Mouse (Mus musculus) forebrain, embryonic 16.5 days (tissue): ENCODE results near the gene Efna5. TPM values are rescaled to one million over a fixed set of nuclear protein-coding genes. Genes with fewer than 3 reads are reported as not detected.

ENCODE experiments used
- ATAC-seq: fragments of 200-750 bp; cut with Nextera tagmentation; 2 replicates; pipeline ENCODE4 v1.8.0; 2017; ENCODE audit warnings: mild to moderate bottlenecking, moderate library complexity
- H3K27ac ChIP-seq: fragments of 300-500 bp; sonication (generic); 2 replicates; pipeline ENCODE4 v1.5.1; 2014; ENCODE audit warnings: low read length, control low read depth
- H3K27me3 ChIP-seq: fragments of 300-500 bp; sonication (generic); replicated peaks from 2 replicates; pipeline ENCODE4 v1.6.1; 2014; ENCODE audit warnings: low read length; ENCODE audit not compliant: control insufficient read depth, insufficient read depth
- H3K36me3 ChIP-seq: fragments of 300-500 bp; sonication (generic); 2 replicates; pipeline ENCODE4 v1.6.1; 2014; ENCODE audit not compliant: control insufficient read depth, insufficient read depth
- H3K4me1 ChIP-seq: fragments of 300-500 bp; sonication (generic); replicated peaks from 2 replicates; pipeline ENCODE4 v1.6.1; 2014; ENCODE audit warnings: low read length; ENCODE audit not compliant: control insufficient read depth, insufficient read depth
- H3K4me2 ChIP-seq: fragments of 300-500 bp; sonication (generic); 2 replicates; pipeline ENCODE4 v1.6.1; 2014; ENCODE audit warnings: mild to moderate bottlenecking, low read length, control low read depth
- H3K4me3 ChIP-seq: fragments of 300-500 bp; sonication (generic); replicated peaks from 2 replicates; pipeline ENCODE4 v1.5.1; 2014; ENCODE audit warnings: mild to moderate bottlenecking, low read length, control low read depth
- H3K9ac ChIP-seq: fragments of 300-500 bp; sonication (generic); replicated peaks from 2 replicates; pipeline ENCODE4 v1.6.1; 2014; ENCODE audit warnings: low read depth, low read length, control low read depth
- H3K9me3 ChIP-seq: fragments of 300-500 bp; sonication (generic); 2 replicates; pipeline ENCODE4 v1.6.1; 2016; ENCODE audit warnings: low read length; ENCODE audit not compliant: control insufficient read depth
- WGBS: fragments of 180-500 bp; shearing (Covaris S2); extraction: QIAGEN DNeasy Blood & Tissue Kit; methylation state at CpG from one replicate; pipeline ENCODE4 v1.1.7; 2014; 5-methylcytosine and 5-hydroxymethylcytosine counted together
- polyA plus RNA-seq: library from polyadenylated mRNA; unstranded; fragments of >200 nt; fragmentation: Nextera tagmentation; extraction: Ambion mirVana; gene quantifications from 2 replicates; pipeline ENCODE4 v1.2.1, GENCODE M21; 2015

The Efna5 gene
- polyA plus RNA-seq, 1 experiment from 2014 or later: 22.4 TPM

GRCm38 (mm10) chr17:62748803-62749619, 132.1 kb downstream of the Efna5 start:
- no peak overlapping the region for H3K4me2 ChIP-seq
- no peaks in the 10 kb centered on the region for H3K4me1 ChIP-seq
- H3K27ac ChIP-seq: no peak overlapping the region
- WGBS: 76% methylated on average over 16 of the region's 16 CpGs
- no peaks in the 10 kb centered on the region for H3K27me3 ChIP-seq
- no peak overlapping the region for H3K9ac ChIP-seq
- no peak overlapping the region for H3K4me3 ChIP-seq
- ATAC-seq: no peak
- no peaks in the 10 kb centered on the region for H3K9me3 ChIP-seq
- H3K36me3 ChIP-seq: no peaks in the 10 kb centered on the region

- H3K36me3 ChIP-seq: no peaks in the 10 kb centered on the region
- no peaks in the 10 kb centered on the region for H3K9me3 ChIP-seq
- no peak overlapping the region for H3K4me2 ChIP-seq
- no peak overlapping the region for H3K27ac ChIP-seq
- H3K9ac ChIP-seq: no peak overlapping the region
- H3K4me3 ChIP-seq: no peak overlapping the region
- 69% methylated on average over 8 of the region's 8 CpGs for WGBS
- H3K4me1 ChIP-seq: no peaks in the 10 kb centered on the region
- H3K27me3 ChIP-seq: no peaks in the 10 kb centered on the region
- ATAC-seq: no peak
These were observed 133.7 kb downstream of the Efna5 start for GRCm38 (mm10) chr17:62747381-62747780.

- Histone ChIP-seq H3K9ac (no peak overlapping the region), H3K4me2 (no peak overlapping the region), H3K9me3 (no peaks in the 10 kb centered on the region), H3K4me1 (no peaks in the 10 kb centered on the region), H3K27ac (no peak overlapping the region), H3K36me3 (no peaks in the 10 kb centered on the region), H3K4me3 (no peak overlapping the region), H3K27me3 (no peaks in the 10 kb centered on the region)
- WGBS: 86% methylated on average over 9 of the region's 9 CpGs
- ATAC-seq: no peak
These were observed 134.3 kb downstream of the Efna5 start for GRCm38 (mm10) chr17:62746827-62747226.

GRCm38 (mm10) chr17:62745286-62745685, 135.8 kb downstream of the Efna5 start:
- Histone ChIP-seq H3K27ac (no peak overlapping the region), H3K36me3 (no peaks in the 10 kb centered on the region), H3K9me3 (no peaks in the 10 kb centered on the region), H3K9ac (no peak overlapping the region), H3K4me2 (no peak overlapping the region), H3K27me3 (no peaks in the 10 kb centered on the region), H3K4me3 (no peak overlapping the region), H3K4me1 (0 out of 2 replicates have a peak, but pooled peaks cover under 1% of the 10 kb centered on the region)
- ATAC-seq: no peak
- 97% methylated on average over 4 of the region's 4 CpGs for WGBS

GRCm38 (mm10) chr17:62744239-62744638, 136.9 kb downstream of the Efna5 start:
- no peaks in the 10 kb centered on the region for H3K27me3 ChIP-seq
- no peak overlapping the region for H3K27ac ChIP-seq
- H3K4me3 ChIP-seq: no peak overlapping the region
- H3K4me2 ChIP-seq: no peak overlapping the region
- H3K9me3 ChIP-seq: no peaks in the 10 kb centered on the region
- H3K4me1 ChIP-seq: 0 out of 2 replicates have a peak, but pooled peaks cover 4% of the 10 kb centered on the region
- no peak for ATAC-seq
- no peak overlapping the region for H3K9ac ChIP-seq
- WGBS: 91% methylated on average over 6 of the region's 6 CpGs
- no peaks in the 10 kb centered on the region for H3K36me3 ChIP-seq

- WGBS: 87% methylated on average over 5 of the region's 5 CpGs
- H3K9me3 ChIP-seq: no peaks in the 10 kb centered on the region
- H3K4me2 ChIP-seq: no peak overlapping the region
- H3K27me3 ChIP-seq: no peaks in the 10 kb centered on the region
- no peak overlapping the region for H3K27ac ChIP-seq
- no peak for ATAC-seq
- 0 out of 2 replicates have a peak, but pooled peaks cover 4% of the 10 kb centered on the region for H3K4me1 ChIP-seq
- no peak overlapping the region for H3K9ac ChIP-seq
- H3K36me3 ChIP-seq: no peaks in the 10 kb centered on the region
- no peak overlapping the region for H3K4me3 ChIP-seq
These were observed 139.4 kb downstream of the Efna5 start for GRCm38 (mm10) chr17:62741702-62742101.

- Histone ChIP-seq H3K9ac (no peak overlapping the region), H3K4me2 (no peak overlapping the region), H3K9me3 (no peaks in the 10 kb centered on the region), H3K36me3 (no peaks in the 10 kb centered on the region), H3K27ac (no peak overlapping the region), H3K27me3 (no peaks in the 10 kb centered on the region), H3K4me3 (no peak overlapping the region), H3K4me1 (0 out of 2 replicates have a peak, but pooled peaks cover 4% of the 10 kb centered on the region)
- 76% methylated on average over 6 of the region's 6 CpGs for WGBS
- ATAC-seq: no peak
These were observed 140.1 kb downstream of the Efna5 start for GRCm38 (mm10) chr17:62741020-62741419.

- Histone ChIP-seq H3K27ac (no peak overlapping the region), H3K27me3 (no peaks in the 10 kb centered on the region), H3K4me1 (peaks cover 12% of the 10 kb centered on the region; the same call in 1 of the 2 replicates), H3K4me2 (no peak overlapping the region), H3K9me3 (no peaks in the 10 kb centered on the region), H3K9ac (no peak overlapping the region), H3K36me3 (no peaks in the 10 kb centered on the region), H3K4me3 (no peak overlapping the region)
- ATAC-seq: peak; percentile 47; the same call in 1 of the 2 replicates
- WGBS: 36% methylated on average over 6 of the region's 6 CpGs
These were observed 141.1 kb downstream of the Efna5 start for GRCm38 (mm10) chr17:62739993-62740392.

GRCm38 (mm10) chr17:62737404-62737803, 143.7 kb downstream of the Efna5 start:
- Histone ChIP-seq H3K27ac (no peak overlapping the region), H3K4me2 (no peak overlapping the region), H3K27me3 (no peaks in the 10 kb centered on the region), H3K4me1 (peaks cover 15% of the 10 kb centered on the region), H3K9me3 (no peaks in the 10 kb centered on the region), H3K4me3 (no peak overlapping the region), H3K36me3 (no peaks in the 10 kb centered on the region), H3K9ac (no peak overlapping the region)
- no peak for ATAC-seq
- WGBS: 90% methylated on average over 6 of the region's 6 CpGs
